Mouse (Mus musculus) skeletal muscle tissue, adult 2 months (tissue): ENCODE measurements around the gene Foxn3.
A peak's percentile ranks its signal among the peaks of the same experiment; 100 is the strongest.

Experiments used
- DNase-seq: peaks from one replicate; pipeline ENCODE4 v3.0.0-alpha.2; 2012; ENCODE audit warnings: low read depth, low spot score

Gene Foxn3

DNA sequence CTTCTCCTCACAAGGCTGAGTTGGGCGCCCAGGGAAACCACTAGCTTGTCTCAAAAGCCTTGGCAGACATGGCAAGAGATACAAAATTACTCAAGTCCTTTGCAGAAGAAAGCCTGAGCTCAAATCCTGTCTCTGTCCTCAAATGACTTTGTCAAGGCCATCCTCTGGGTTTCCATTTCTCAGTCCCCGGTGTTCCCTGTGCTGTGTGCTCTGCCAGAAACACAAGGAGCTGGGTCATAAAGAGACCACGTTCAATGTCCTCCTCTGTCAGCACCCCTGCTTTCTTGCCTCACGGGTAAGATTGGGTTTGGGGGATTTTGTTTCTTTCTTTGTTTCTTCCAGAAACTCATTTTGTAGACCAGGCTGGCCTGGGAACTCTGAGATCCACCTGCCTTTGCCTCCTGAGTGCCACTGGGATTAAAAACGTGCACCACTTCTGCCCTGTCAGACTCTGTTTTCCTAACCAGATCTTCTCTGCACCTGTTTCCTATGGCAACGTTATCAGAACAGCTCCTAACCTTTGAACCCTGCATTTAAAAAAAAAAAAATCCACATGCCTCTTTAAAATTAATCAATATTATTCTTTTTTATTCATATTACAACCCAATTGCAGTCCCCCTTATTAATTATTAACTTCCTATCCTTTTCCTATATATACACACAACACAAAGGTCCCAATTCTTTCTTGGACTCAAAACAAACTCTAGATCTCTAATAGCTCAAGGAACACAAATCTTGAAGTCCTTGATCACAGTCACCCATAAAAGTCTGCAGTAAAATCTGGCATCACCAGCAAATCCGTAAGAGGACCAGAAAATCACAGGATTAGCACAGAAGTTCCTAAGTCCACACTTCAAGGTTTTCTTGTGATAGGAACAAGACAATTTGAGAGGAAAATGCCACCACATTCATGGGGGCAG lies 144.6 kb downstream of the Foxn3 start:
- DNase-seq = peak; percentile 64

DNA sequence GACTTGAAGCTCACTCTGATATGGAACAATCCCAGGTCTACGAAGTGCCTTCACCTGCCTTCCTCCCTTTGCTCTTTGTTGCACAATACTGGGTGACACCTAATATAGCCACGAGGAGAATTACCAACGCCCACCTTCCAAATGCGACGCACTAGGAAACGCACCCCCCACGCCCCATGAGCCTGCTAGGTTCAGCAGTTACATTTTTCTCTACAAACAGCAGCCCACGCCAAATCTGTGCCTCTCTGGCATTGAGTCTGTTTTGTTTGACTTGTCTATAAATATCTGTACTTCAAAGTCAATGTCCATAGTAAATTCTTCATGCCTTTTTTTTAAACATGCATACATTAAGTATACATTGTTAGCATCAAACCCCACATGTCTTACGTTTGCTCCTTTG lies 145.5 kb downstream of the Foxn3 start:
- no peak for DNase-seq

DNA sequence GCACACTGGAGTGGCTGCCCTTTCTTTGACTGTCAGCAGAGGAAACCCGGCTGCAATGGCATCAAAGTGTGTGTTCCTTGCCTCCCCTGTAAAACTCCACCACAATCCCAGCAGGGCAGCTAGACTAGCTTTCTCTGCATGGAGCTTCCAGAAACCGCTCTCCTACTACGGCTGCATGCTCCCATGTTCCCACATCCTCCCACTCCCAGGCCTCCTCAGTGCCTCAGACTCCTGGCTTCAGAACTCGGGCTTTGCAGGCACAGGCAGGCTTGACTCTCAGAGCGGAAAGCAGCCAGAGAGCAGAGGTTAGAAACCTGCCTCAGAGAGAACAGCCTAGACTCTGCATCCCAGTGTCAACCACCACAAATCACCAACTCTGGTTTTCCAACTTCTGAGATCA lies 147.8 kb downstream of the Foxn3 start:
- no peak for DNase-seq

DNA sequence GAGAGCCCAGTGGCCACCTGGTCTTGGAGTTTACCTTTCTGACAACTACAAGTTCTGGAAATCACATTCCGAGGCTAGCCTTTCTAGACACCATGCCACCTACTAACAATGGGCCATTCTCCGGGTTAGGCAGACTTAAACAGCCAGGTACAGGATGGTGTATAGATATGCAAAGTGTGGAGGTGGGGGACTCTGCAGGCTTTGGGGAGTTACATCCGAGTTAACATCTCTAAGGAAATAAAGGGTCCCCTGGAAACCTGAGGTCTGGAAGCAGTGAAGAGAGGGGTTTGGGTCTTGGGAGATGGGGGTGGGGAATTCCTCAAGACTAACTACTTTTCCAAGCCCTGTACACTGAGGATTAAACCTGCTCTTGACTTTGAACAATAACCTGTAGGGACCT lies 150.9 kb downstream of the Foxn3 start:
- no peak for DNase-seq

DNA sequence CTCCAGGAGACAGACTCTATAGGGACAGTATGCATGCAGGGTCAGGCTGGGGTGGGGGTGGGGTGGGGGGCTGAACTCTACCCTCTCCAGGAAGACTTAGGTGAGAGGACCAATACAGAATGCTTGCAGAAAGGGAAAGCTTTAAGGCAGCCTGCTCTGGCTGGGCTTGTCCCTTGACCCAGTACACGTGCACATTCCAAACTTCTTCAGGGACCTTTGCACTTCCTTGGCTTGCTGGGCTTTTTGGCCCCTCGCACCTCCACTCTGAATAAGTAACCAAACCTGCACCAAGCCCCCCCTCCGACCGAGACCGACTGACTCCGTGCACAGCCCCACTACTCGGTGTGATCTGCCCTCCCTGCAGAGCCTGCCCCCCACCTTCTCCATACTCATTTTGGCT lies 151.3 kb downstream of the Foxn3 start:
- no peak for DNase-seq

DNA sequence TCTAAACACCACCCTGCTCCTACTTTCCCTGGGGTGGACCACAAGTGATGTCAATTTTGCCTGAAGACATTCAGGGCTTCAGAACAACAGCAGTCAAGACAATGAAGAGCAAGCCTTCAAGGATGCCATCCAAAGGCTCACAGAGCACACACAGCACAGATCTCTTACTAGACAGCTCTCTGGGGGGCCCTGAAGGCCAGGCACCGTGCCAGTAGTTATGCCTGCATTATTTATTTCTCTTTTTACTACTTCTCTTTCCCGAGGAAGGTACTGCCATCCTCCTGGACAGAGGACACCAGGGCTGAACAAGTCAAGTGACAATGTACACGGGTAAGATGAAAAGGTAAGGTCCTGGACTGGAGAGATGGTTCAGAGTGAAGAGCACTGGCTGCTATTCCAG lies 154.7 kb downstream of the Foxn3 start:
- no peak for DNase-seq

DNA sequence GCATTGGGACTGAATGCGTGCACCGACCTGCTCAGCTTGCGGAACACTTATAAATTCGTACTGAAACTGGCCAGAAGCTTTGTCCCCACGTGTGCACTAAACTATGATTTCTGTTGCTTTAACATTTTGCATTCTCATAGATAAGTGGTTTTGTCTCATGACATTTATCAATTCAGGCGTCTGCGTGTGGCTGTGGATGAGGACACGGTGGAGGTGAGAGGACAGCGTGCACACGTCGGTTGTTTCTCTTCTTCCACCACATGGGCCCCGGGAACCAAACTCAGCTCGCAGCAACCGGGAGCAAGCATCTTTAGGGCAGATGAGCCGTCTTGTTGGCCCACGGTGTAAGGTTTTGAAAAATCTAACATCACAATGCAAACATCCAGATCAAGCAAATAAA lies 155.3 kb downstream of the Foxn3 start:
- DNase-seq = no peak

DNA sequence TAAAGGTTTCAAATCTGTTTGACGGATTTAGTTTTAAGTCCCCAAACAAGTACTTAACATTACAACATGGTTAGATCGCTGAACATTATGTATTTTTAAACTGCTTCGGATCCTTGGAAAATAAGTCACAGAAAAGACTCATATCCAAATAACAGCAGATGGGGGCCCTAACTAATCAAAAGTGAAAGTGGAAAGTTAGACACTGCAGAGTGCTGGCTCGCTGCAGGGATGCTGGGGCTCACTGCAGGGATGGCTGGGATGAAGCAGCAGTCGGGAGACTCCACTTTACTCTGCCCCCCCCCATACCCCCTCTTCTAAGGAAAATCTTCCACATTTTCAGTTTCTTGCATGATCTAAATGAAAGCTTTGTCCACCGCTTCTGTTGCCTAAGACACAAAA lies 156.1 kb downstream of the Foxn3 start:
- DNase-seq = no peak

DNA sequence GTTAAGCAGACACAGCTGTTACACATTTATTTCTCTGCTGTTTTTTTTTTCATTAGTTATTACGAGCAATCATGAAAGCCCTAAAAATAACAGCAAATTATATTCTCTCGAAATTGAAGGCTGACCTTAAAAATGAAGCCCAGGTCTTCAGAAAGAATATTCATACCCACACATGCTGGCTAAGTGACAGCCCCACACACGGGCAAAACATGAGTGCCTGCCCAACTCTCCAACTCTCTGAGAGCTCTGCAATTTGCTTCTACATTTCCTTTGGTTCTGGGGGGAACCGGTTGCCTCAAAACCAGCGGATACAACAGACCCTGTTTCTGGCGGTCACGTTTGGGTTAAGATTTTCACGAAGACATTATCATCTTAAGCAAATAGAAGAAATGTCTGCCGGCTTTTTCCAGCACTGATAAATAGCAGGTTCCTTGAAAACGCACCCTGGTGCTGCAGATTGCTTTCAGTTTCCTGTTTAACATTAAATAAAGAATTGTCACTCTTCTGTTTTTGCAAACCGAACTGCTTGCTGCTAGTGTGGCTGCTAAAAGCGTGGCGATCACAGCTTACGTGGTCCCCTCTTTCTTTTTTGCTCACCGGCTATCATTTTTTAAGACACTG lies 156.6 kb downstream of the Foxn3 start:
- DNase-seq = no peak

DNA sequence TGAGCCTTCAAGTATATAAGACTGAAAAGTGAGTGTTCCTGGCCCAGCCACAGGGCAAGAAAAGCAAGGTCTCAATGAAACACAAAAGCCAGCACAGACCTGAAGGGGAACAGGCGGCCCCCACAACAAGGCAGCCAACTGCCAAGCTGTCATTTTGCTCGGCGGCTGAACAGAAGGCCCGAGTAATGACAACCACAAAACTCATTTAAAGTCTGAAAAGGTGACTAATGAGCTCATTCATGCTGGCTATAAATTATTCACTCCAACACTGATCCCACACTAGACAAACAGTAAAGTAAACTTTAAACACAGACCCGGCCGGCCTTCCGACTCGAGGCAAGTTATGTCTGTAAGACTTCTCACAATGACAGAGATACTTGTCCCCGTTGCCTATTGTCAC lies 157.1 kb downstream of the Foxn3 start:
- no peak for DNase-seq

DNA sequence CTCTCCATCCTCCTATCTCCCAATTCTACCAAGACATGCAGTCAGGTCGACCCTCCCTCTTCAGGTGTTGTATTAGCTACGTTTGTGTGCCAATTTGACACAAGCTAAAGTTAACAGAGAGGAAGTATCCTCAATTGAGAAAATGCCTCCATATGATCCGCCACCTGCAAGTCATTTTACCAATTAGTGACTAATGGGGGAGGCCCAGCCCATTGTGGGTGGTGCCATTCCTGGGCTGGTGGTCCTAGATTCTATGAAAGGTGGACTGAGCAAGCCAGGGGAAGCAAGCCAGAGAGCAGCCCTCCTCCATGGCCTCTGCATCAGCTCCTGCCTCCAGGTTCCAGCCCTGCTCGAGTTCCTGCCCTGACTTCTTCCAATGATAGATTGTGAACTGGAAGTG lies 158.0 kb downstream of the Foxn3 start:
- no peak for DNase-seq

DNA sequence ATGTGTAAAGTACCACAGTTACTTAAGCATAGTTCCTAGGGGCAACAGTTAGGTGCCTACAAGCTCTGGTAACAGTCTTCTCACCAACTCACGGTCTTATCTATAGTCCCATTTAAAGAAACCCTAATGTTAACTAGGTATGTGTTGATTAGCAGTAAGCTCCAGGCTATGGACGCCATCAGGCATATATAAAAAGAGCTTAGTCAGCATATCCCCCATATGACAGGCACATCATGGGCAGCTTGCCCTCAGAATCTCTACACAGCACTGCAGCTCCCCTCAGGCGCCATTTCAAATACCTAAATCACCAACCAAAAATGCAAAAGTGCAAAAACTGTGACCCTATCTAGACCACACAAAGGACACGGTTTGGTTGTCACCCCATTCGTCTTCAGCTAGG lies 160.4 kb downstream of the Foxn3 start:
- DNase-seq = no peak

DNA sequence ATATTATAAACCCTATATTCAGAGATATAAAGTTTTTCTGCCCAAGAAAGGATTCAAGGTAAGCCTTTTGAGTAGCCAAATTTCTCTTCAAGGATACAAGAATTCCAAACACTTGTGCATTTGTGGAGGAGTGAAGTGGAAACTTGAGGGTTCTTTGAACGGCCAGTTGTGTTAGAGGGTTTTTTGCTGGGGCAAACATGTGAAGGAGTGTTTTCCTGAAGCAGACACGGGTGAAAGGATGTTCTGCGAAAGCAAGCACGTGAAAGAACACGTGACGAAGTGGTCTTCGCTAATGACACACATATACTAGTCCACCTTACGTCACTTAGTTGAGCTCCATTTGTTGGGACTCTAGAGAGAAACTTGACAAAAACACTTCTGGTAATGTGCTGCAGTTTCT lies 162.5 kb downstream of the Foxn3 start:
- no peak for DNase-seq

DNA sequence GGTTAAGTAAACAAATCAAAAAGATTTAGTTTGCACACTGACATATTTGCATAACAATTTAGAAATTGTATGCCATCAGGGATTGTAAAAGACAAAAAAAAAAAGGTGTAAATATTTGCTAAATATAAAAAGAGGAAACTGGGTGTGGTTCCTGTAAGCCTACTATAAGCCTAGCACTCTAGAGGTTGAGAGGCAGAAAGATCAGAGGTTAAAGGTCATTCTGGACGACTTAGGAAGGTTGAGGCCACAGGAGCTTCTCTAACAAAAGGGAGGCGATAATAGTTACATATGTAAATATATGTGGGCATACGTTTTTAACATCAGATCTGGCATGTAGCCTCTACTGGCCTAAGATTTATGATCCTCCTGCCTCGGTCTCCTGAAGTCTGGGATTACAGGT lies 163.8 kb downstream of the Foxn3 start:
- no peak for DNase-seq

DNA sequence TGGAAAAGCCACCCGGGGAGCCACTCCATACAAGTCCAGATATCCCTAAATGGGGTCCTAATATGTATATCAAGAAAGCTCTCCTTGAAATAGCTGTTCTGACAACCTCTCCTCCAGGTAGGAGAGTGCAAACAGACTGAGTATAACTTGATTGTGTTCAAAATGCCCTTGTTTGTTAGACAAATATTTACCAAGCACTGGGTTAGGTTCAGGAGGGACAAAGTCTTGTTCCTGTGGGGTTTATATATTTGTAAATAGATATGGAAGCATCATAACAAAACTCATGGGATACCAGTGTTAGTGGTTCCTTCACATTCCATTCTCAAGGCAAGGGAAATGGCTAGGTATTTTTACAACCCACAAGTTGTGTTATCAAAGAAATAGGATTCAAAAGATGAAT lies 166.9 kb downstream of the Foxn3 start:
- DNase-seq = no peak

DNA sequence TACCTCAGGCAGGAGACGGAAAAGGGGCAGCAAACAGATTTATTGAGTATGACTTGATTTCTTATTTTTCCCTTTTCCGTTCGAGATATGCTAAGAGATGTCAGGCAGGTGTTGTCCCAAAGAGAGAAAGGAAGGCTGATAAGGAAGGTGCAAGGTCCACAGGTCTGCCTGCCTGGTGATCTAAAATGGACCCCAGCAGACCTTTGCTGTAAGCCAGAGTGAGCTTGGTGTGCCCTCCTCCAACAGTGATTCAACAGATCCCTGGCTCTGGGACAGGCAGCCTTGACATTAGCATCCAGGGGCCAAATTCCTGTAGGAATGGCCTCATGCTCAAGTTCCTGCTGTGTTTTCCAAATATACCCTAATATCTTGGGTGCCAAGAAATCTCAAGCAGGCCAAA lies 168.3 kb downstream of the Foxn3 start:
- DNase-seq = no peak

DNA sequence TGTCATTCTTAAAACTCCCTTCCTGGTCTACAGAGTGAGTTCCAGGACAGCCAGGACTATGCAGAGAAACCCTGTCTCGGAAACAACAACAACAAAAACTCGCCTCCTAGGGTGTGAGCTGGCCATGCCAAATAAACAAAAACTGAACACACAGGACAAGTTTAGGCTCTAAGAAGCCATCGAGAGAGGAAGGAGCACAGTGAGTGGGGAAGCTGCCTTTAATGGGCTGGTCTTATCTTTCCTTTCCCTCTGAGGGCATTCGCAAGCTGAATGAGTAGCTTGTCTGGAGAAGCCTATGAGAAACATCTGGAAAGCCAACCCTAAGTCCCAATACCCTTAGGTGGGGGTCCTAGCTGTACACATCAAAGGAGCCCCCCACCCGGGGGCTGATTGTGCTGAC lies 168.7 kb downstream of the Foxn3 start:
- DNase-seq = no peak

DNA sequence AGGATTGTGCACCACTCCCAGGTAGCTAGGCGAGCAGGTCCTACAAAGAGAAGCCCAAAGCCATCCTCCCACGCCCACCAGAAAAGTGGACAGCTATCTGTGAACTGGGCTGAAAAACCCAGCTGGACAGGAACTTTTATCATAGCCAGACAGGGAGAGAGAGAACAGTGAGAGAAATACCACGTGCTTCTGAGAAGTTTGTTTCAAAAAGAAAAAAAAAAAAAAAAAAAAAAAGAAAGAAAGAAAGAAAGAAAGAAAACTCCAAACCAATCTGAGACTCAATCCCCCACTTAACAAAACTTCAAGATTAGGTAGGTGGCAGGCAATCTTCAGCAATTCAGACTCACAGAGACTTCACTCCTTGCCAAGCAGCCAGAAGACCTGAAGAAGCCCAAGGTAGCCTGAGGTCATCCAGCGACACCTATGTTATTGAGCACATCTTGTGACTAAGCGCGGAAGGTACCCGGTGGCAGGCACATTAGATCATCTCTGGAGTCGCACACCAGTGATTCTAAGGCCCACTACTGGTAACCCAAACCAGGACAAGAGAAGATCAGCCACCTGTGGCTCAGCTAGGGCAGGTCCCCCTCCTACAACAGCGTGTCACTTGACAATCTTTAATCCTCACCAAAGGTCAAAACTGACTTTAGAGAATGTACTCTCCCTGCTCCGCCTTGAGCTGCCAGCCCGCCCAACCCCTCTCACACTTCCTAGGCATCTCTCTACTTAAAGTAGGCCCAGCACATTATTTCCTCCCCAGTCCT lies 169.3 kb downstream of the Foxn3 start:
- peak; percentile 70 for DNase-seq

DNA sequence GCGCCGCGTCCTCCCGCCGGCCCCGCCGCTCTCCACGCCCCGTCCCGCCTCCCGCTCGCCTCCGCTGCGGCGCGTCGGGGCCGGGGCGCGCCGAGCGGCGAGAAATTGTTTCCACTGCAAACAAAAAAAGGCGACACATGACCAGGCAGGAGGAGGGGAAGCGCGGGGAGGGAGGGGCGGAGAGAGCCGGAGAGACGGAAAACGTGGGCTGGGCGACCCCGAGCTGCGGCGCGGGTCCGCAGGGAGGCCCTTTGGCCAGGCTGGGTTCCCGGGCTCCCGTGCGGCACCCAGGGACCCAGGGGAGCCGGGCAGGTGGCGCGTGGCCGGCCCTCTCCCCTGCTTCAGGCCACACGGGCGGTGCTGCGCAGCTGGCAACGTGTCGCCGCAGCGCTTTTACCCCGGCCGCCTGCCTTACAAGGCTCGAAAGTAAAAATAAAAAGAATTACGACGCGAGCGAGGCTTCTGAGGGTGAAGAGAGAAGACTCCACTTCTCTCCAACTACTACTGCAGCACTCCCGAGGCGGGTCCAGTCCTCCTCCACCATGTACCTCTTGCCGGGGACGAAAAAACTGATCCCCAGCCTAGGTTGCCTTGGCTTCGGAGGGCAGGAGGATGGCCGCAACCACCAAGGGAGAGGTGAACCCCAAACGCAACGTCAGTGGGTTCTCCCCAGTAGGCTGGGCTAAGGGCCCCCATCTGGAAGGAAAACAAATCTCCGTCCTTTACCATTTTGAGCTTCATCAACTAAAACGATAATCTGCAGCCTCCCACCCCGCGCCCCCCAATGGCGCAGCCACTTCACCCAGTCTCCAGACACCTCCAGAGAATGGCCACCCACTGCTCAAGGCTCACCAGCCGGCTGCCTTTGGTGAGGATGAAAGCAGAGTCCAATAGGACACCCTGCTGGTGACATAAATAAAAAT lies 170.2 kb downstream of the Foxn3 start:
- DNase-seq = peak; percentile 85

DNA sequence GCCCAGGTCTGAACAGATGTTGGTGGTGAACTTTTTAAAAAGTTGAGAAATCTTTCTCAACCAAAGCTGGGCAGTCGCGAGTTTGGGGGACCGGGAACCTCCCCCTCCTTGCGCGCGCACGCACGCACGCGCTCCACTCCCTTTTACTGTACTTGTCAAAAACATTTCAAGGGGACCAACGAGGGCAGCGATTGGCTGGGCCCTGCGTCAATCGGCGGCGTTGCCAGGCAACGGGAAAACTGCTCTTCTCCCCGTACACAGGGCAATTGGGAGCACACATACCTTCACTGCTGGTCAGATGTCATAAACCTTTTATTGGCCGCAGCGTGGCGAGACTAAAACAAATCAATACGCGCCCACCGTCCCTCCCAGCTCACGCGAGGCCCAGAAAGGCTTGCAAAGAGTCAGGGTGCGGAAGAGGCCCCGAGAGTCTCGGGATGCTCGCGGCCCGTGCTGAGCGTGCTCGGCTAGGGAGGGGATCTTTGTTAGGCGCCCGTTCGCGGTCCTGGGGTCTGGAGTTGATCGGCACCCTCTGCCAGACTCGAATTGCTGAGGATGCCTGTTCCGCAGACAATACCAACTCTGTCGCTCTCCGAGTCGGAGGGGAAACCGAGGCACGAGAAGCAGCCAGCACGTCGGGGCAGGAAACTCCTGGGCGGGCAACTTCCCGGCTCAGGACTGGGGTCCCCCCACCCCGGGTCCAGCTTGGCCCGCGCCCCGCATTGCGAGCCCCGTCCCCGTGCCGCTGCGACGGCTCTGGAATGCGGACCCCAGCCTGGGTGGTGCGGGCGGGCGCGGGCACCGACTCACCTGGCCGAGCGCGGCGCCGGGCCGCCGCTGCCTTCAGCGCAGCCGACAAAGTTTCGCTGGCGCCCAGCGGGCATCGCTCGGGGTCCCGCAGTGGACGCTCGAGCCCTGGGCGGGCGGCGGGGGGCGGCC lies 171.2 kb downstream of the Foxn3 start:
- peak; percentile 98 for DNase-seq
